In the genomic region with DNA sequence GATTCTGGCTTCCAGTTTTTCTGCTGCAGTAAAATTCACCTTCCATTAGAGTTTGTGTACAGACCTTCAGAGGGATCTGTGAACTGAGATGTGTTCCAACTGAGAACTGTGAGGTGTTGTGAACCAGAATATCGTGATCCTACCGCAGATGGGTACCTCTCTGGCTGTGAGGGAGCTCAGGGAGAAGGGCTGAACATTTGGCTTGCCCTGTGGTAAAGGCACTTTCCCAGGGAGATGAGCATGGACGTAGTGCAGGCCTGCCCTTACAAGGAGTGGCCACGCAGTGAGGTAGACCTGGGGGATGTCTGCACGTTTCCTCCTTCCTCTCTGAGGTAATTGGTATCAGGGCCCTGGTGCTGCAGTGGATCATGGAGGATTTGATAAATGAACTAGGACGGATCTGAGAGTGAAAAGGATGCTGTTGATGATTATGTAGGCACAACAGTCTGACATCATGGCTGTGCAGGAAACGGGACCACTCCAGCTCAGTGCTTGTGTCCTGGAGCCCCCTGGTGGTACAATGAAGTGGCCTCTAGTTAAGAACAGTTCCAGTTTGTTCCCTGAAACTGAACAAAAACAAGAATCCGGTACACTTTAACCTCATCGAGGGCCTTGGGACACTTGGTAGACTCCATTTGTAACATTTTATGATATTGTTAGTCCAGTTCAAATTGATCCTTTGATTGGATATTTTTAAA, we compare ENCODE assay signal across 1 mouse cellular context.
TF ChIP-seq lines count a peak whose summit lies in the region.

No protein-coding gene starts in this region.

TF ChIP-seq in CH12.LX, 34 proteins besides CTCF, POLR2A, EP300 and RAD21:
- peak; percentile 100 for TF ChIP-seq SMC3 (IDR thresholded peaks at IDR 0.05; ENCODE audit: low read depth, low read length)
- TF ChIP-seq ETS1 (conservative IDR thresholded peaks at IDR 0.05; ENCODE audit: low read depth, low read length), result no peak
- 0 out of 2 replicates have a peak, but pooled peaks have one; percentile 14 for TF ChIP-seq MXI1 (IDR thresholded peaks at IDR 0.05; ENCODE audit: low read depth, low read length)
- peak; percentile 56 for TF ChIP-seq SIN3A (IDR thresholded peaks at IDR 0.05; ENCODE audit: low read length)
- TF ChIP-seq MAX (IDR thresholded peaks at IDR 0.05; ENCODE audit: low read length), result 0 out of 2 replicates have a peak, but pooled peaks have one; percentile 12
- peak; percentile 98 for TF ChIP-seq ZC3H11A (IDR thresholded peaks at IDR 0.05; ENCODE audit: low read depth, low read length)
- 0 out of 2 replicates have a peak, but pooled peaks have one; percentile 44 for TF ChIP-seq RCOR1 (conservative IDR thresholded peaks at IDR 0.05; ENCODE audit: low read depth, low read length)
- no peak for TF ChIP-seq MAZ (IDR thresholded peaks at IDR 0.05; ENCODE audit: low read depth, low read length)
- no peak for TF ChIP-seq UBTF (IDR thresholded peaks at IDR 0.05; ENCODE audit: low read depth, low read length)
